Mouse (Mus musculus) liver, embryonic 16.5 days (tissue): ENCODE data around the gene Gad1. TPM values are rescaled to one million over a fixed set of nuclear protein-coding genes. Genes with fewer than 3 reads are reported as not detected.

ENCODE experiments used
- ATAC-seq: fragments of 200-750 bp; cut with Nextera tagmentation; 2 replicates; pipeline ENCODE4 v1.8.0; 2017; ENCODE audit warnings: low read depth, mild to moderate bottlenecking, moderate number of reproducible peaks, moderate library complexity
- H3K27ac ChIP-seq: fragments of 300-500 bp; sonication (generic); 2 replicates; pipeline ENCODE4 v1.5.1; 2014; ENCODE audit warnings: mild to moderate bottlenecking, low read length
- H3K27me3 ChIP-seq: fragments of 300-500 bp; sonication (generic); 2 replicates; pipeline ENCODE4 v1.6.1; 2014; ENCODE audit warnings: low read depth, low read length, mixed read lengths; ENCODE audit not compliant: control insufficient read depth, insufficient read depth
- H3K36me3 ChIP-seq: fragments of 300-500 bp; sonication (generic); 2 replicates; pipeline ENCODE4 v1.6.1; 2014; ENCODE audit warnings: mild to moderate bottlenecking; ENCODE audit not compliant: control insufficient read depth, insufficient read depth
- H3K4me1 ChIP-seq: fragments of 300-500 bp; sonication (generic); 2 replicates; pipeline ENCODE4 v1.6.1; 2014; ENCODE audit warnings: low read depth, low read length, mixed read lengths; ENCODE audit not compliant: control insufficient read depth
- H3K4me2 ChIP-seq: fragments of 300-500 bp; sonication (generic); 2 replicates; pipeline ENCODE4 v1.6.1; 2014; ENCODE audit warnings: low read depth, low read length, mixed read lengths
- H3K4me3 ChIP-seq: fragments of 300-500 bp; sonication (generic); 2 replicates; pipeline ENCODE4 v1.5.1; 2014; ENCODE audit warnings: low read depth, mild to moderate bottlenecking, low read length
- H3K9ac ChIP-seq: fragments of 300-500 bp; sonication (generic); 2 replicates; pipeline ENCODE4 v1.6.1; 2014; ENCODE audit warnings: low read depth, low read length
- H3K9me3 ChIP-seq: fragments of 300-500 bp; sonication (generic); replicated peaks from 2 replicates; pipeline ENCODE4 v1.6.1; 2016; ENCODE audit warnings: low read length; ENCODE audit not compliant: control insufficient read depth
- WGBS: fragments of 180-500 bp; shearing (Covaris S2); extraction: QIAGEN DNeasy Blood & Tissue Kit; methylation state at CpG from one replicate; pipeline ENCODE4 v1.1.7; 2014; ENCODE audit not compliant: insufficient replicate concordance; 5-methylcytosine and 5-hydroxymethylcytosine counted together
- polyA plus RNA-seq: library from polyadenylated mRNA; unstranded; fragments of >200 nt; fragmentation: Nextera tagmentation; extraction: Ambion mirVana; gene quantifications from 2 replicates; pipeline ENCODE4 v1.2.1, GENCODE M21; 2015

The Gad1 gene
- polyA plus RNA-seq, 1 experiment from 2014 or later, result 0.06 TPM

DNA sequence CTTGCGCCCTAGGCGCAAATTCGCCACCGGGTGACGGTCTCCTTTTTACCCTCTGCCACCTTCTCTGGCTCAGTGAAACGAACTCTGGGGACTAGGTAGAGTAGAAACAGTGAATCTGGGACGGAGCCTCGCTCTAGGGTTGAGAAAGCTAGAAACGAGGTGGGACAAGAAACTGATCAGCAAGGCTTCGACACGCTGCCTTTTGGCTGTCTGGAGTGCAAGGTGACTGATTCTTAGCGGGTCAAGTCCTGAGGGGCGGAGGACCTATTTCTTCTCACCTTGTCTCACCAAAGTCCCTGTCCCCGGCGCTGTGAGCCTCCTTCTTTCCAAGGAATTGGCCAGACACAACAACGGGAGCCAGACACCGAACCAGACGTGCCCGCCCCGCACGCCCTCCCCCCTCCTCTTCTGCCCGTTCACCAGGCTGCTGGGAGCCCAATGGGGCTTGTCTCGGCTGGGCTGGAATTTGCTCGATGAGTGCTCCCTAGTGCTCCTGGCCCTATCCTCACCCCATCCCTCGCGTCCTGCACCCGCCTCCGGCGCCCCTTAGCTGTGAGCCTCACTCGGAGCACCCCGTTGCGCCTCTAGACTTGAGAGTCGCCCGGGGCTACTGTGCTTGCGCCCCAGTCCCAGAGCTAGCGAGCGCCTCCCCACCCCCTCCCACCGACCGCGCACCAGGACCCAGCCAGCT lies 10.3 kb downstream of the Gad1 start:
- Histone ChIP-seq H3K4me1 (no peaks in the 10 kb centered on the region), H3K9ac (no peak overlapping the region), H3K4me3 (no peak overlapping the region), H3K27ac (no peak overlapping the region), H3K27me3 (peaks cover 94% of the 10 kb centered on the region), H3K36me3 (no peaks in the 10 kb centered on the region), H3K9me3 (no peaks in the 10 kb centered on the region), H3K4me2 (no peak overlapping the region)
- no peak for ATAC-seq
- WGBS, result 2% methylated on average over 37 of the region's 40 CpGs

DNA sequence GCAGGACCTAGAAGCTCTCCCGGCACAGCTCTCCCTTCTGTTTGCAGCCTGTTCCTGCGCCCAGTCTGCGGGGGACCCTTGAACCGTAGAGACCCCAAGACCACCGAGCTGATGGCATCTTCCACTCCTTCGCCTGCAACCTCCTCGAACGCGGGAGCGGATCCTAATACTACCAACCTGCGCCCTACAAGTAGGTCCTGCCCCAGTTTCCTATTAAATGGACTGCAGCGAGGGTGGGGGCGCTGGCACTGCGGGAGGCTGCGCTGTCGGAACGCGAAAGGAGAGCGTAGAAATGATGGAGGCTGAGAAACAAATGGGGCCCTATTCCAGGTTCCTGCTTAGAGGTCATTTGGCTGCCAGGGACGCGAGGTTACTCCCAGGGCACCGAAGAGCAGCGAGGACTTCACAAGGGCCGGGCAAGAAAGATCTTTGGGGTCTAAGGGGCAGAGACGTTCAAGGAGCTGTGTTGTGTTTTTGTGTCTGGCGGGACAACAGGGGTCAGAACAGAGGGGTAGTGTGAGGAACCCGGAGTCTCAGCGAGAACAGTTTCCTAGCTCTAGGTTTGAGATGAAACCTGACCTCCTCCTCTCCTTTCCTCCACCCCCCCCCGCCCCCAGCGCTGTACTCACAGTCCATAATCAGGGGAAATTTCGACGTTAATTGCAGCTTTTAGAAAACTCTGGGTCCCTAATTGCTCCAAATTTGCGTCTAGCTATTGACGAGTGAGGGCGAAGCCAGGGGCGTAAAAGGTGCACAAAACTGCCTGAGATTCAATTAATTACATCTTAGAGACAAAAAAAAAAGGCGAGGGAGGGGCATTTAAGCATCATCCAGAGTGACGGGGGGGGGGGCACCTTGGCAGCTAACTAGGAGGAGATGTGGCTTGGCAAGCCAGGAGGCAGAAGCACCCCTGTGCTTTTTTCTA lies 11.1 kb downstream of the Gad1 start:
- no peaks in the 10 kb centered on the region for H3K9me3 ChIP-seq
- 2% methylated on average over 38 of the region's 38 CpGs for WGBS
- peaks cover 100% of the 10 kb centered on the region for H3K27me3 ChIP-seq

DNA sequence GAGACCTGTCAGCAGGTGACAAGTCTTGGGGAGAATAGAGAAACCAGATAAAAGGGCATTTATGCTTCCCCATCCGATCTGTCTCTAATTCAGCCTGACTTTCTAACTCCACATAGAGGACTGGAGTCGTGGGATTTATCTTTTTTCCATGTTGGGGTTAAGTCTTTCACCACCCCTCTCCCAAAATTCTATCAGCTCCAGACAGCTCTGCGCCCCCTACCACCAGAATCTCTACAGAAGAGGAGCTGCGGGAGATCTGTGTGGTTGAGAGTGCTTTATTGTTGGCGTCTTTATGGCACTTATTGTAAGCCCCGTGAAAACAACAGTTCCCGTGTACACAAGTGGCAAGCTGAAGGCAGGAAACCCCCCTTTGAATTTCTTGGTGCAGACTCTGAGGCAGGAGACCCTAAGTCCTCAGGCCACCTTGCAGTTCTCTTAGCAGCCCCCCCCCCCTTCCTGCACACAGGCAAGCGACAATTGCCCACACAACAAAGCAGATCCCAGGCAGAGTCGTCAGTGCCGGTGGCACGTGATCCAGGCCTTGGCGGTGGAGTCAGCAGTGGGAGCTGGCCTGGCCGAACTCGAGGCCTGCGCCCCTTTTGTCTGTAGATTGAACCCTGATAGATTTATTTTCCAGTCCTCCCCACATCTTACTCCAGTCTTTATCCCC lies 11.9 kb downstream of the Gad1 start:
- no peaks in the 10 kb centered on the region for H3K9me3 ChIP-seq
- WGBS, result 6% methylated on average over 15 of the region's 15 CpGs
- H3K36me3 ChIP-seq, result no peaks in the 10 kb centered on the region
- ATAC-seq, result no peak
- H3K4me1 ChIP-seq, result no peaks in the 10 kb centered on the region
- H3K4me3 ChIP-seq, result no peak overlapping the region
- H3K27ac ChIP-seq, result no peak overlapping the region
- H3K9ac ChIP-seq, result no peak overlapping the region
- H3K27me3 ChIP-seq, result peaks cover 100% of the 10 kb centered on the region
- no peak overlapping the region for H3K4me2 ChIP-seq

More for the DNA sequence above, 11.1 kb downstream of the Gad1 start:
- ATAC-seq, result no peak
- no peak overlapping the region for H3K27ac ChIP-seq
- H3K4me3 ChIP-seq, result no peak overlapping the region
- H3K4me2 ChIP-seq, result no peak overlapping the region
- no peaks in the 10 kb centered on the region for H3K36me3 ChIP-seq
- no peaks in the 10 kb centered on the region for H3K4me1 ChIP-seq
- no peak overlapping the region for H3K9ac ChIP-seq

DNA sequence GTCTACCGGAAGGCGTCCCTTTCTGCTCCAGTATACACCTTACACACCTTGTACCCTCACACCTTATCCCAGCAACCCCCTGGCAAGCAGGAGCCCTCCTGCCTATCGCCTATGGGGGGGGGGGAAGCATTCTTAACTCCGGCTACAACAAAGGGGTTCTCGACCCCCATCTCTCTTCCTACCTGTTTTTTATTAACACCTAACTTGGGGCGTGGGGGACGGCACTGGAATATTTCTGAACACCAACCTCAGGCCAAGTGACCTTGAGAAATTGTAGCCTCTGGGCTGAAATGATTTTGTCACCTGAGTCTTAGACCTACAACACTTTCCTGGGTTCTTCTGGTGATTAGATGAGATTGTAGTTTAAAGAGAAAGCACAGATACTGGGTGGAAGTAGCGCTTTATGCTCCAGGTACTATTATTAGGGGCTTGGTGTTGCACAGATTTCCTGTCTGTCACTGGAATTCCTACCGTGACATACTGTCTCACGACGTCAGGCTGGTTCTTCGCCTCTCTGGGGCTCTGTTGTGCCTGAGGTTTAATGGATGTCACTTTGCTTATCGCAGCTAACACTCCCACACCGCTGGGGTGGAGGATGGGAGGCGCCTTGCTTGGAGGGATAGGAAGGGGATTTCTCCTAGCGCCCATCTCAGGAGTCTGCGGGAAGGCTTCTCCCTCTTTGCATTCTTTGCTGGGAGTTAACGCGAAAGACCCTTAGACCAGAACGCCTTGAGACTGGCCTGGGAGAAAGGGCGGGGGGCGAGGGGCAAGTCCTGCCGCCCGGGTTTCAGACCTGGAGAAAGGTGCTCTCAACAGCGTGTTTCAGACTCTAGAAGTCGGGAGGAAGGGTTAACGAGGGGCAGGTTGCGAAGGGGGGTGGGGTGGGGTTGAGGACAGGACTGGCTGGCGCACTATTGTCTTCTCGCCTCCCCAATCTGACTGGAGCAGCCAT lies 13.1 kb downstream of the Gad1 start:
- ATAC-seq, result no peak
- no peak overlapping the region for H3K4me2 ChIP-seq
- no peaks in the 10 kb centered on the region for H3K4me1 ChIP-seq
- no peak overlapping the region for H3K27ac ChIP-seq
- no peak overlapping the region for H3K9ac ChIP-seq
- H3K36me3 ChIP-seq, result no peaks in the 10 kb centered on the region
- no peak overlapping the region for H3K4me3 ChIP-seq
- H3K9me3 ChIP-seq, result no peaks in the 10 kb centered on the region
- WGBS, result 6% methylated on average over 30 of the region's 30 CpGs
- H3K27me3 ChIP-seq, result peaks cover 91% of the 10 kb centered on the region

DNA sequence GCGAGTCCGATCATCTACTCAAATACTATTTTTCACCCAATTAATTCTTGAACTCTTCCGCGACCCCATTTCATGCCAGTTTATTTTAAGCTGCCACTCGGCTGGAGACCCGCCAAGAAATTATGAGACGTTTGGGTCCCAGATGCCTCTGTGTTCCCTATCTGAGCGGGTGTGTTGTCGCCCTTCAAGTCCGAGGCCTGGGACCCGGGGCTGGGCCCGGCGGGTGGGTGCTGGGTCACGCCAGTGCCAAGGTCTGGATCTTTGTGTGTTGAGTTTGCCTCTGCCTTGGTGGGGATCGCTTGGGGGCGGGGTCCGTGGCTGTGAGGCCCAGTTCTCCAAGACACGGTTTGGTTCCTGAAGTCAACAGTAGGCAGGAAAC lies 13.7 kb downstream of the Gad1 start:
- H3K36me3 ChIP-seq, result no peaks in the 10 kb centered on the region
- no peak overlapping the region for H3K4me3 ChIP-seq
- H3K4me2 ChIP-seq, result no peak overlapping the region
- no peaks in the 10 kb centered on the region for H3K4me1 ChIP-seq
- no peak for ATAC-seq
- 6% methylated on average over 18 of the region's 18 CpGs for WGBS
- no peaks in the 10 kb centered on the region for H3K9me3 ChIP-seq
- peaks cover 86% of the 10 kb centered on the region for H3K27me3 ChIP-seq
- no peak overlapping the region for H3K9ac ChIP-seq
- no peak overlapping the region for H3K27ac ChIP-seq

DNA sequence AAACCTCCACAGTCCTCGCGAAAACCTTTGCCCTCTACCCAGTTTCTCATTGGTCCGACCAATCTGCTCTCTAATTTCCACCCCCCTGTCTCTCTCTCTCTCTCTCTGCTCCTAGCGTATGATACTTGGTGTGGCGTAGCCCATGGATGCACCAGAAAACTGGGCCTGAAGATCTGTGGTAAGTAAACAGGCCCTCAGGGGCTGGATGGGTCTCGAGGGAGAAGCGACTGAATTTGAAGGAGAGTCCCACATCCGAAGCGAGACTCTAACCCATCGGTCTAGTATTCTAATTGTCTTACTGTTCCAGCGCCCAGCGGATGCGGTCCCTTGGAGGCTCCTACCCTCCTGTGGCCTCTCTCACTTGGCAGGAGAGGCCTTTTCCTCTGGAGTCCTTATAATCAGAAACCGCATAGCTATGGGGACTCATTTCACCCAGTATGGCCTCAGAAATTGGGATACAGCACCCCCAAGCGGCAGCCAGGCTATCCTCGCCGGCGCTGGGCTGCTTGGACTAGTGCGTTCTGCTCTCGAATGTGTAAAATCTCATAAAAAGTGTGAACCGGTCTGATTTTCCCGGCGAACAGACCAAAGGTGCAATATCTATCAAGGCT lies 14.3 kb downstream of the Gad1 start:
- no peak for ATAC-seq
- H3K4me1 ChIP-seq, result no peaks in the 10 kb centered on the region
- 4% methylated on average over 23 of the region's 23 CpGs for WGBS
- H3K27me3 ChIP-seq, result peaks cover 82% of the 10 kb centered on the region
- no peaks in the 10 kb centered on the region for H3K36me3 ChIP-seq
- H3K9ac ChIP-seq, result no peak overlapping the region
- H3K4me3 ChIP-seq, result no peak overlapping the region
- H3K9me3 ChIP-seq, result no peaks in the 10 kb centered on the region
- no peak overlapping the region for H3K4me2 ChIP-seq
- H3K27ac ChIP-seq, result no peak overlapping the region

DNA sequence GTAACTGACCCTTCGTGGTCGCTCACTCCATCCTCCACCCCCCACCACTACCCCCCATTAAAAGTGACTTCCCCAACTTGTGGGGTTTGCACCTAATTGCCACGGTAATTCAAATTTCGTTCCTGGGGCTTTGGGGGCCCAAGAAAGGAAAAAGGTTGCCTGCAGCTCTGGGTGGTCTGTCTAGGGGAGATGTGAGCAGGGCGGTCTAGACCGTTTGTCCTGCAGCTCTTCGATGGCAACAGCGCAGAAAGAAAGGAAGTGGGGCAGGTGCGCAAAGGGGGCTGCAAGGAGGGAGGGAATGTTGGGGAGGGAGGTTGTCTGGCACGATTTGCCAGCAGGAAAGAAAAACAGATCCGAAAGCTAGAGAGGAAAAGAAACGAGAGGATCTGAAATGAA lies 14.8 kb downstream of the Gad1 start:
- Histone ChIP-seq H3K27me3 (peaks cover 77% of the 10 kb centered on the region), H3K27ac (no peak overlapping the region), H3K9me3 (no peaks in the 10 kb centered on the region), H3K36me3 (no peaks in the 10 kb centered on the region), H3K4me1 (no peaks in the 10 kb centered on the region), H3K4me3 (no peak overlapping the region), H3K9ac (no peak overlapping the region), H3K4me2 (no peak overlapping the region)
- no peak for ATAC-seq
- 4% methylated on average over 12 of the region's 12 CpGs for WGBS
